Mouse (Mus musculus) liver, embryonic 14.5 days (tissue): ENCODE measurements around the gene Nit2.

Experiments used
- CTCF ChIP-seq: IDR thresholded peaks from 2 replicates; pipeline ENCODE4 v1.5.1; 2016; ENCODE audit warnings: antibody characterized with exemption, low read depth, control low read depth
- EP300 ChIP-seq: IDR thresholded peaks from 2 replicates; pipeline ENCODE4 v1.6.1; 2016; ENCODE audit warnings: antibody characterized with exemption, low read depth

DNA sequence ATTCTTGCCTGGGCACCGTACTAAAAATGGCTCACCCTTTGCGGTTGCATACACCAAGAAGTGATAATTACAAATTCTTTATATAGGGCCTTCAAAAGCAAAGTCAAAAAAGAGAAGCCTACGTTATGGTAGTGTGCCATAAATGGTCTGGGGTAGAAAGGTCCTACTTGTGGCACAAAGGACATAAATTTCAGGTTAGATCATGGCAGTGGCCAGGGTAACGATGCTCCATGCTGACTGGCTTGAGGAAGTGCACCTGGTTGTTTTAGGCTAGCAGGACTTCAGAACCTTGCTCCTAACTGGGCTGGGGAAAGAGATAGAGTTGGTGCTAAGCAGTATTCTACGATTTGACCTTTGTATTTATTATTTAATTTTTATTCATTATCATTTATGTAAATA lies 372 bp upstream of the Nit2 start:
- TF ChIP-seq EP300 (no peak), CTCF (no peak)
